Mouse (Mus musculus): ENCODE results near the gene Calhm5. TPM values are rescaled to one million over a fixed set of nuclear protein-coding genes. Genes with fewer than 3 reads are reported as not detected.

Calhm5 gene
- polyA plus RNA-seq, 1 experiment, result not detected

- 65% methylated on average over 1 of the region's 1 CpGs for WGBS
Observed at GRCm38 (mm10) chr10:34090481-34090880, 5.8 kb downstream of the Calhm5 start.

GRCm38 (mm10) chr10:34089517-34089916, 6.8 kb downstream of the Calhm5 start:
- H3K4me1 ChIP-seq (ENCODE audit: control insufficient read depth, insufficient read depth, low read length), result no peaks in the 10 kb centered on the region
- no peak overlapping the region for H3K4me3 ChIP-seq (replicated peaks; ENCODE audit: control insufficient read depth, low read depth, low read length)
- 14% methylated on average over 3 of the region's 3 CpGs for WGBS
- no peak overlapping the region for H3K27ac ChIP-seq (ENCODE audit: control insufficient read depth, insufficient read depth, low read depth, low read length, poor library complexity)
- TF ChIP-seq POLR2A (IDR thresholded peaks at IDR 0.05; ENCODE audit: borderline replicate concordance, control insufficient read depth, low read depth, low read length), result no peak
- no peak for TF ChIP-seq CTCF (IDR thresholded peaks at IDR 0.05; ENCODE audit: control insufficient read depth, insufficient read depth, low read length)

More at GRCm38 (mm10) chr10:34090481-34090880, 5.8 kb downstream of the Calhm5 start:
- H3K4me3 ChIP-seq (replicated peaks; ENCODE audit: control insufficient read depth, low read depth, low read length), result no peak overlapping the region
- no peaks in the 10 kb centered on the region for H3K4me1 ChIP-seq (ENCODE audit: control insufficient read depth, insufficient read depth, low read length)
- TF ChIP-seq CTCF (IDR thresholded peaks at IDR 0.05; ENCODE audit: control insufficient read depth, insufficient read depth, low read length), result no peak
- no peak for TF ChIP-seq POLR2A (IDR thresholded peaks at IDR 0.05; ENCODE audit: borderline replicate concordance, control insufficient read depth, low read depth, low read length)
- H3K27ac ChIP-seq (ENCODE audit: control insufficient read depth, insufficient read depth, low read depth, low read length, poor library complexity), result no peak overlapping the region

- no peak overlapping the region for H3K4me3 ChIP-seq (replicated peaks; ENCODE audit: control insufficient read depth, low read depth, low read length)
- no peak overlapping the region for H3K27ac ChIP-seq (ENCODE audit: control insufficient read depth, insufficient read depth, low read depth, low read length, poor library complexity)
- H3K4me1 ChIP-seq (ENCODE audit: control insufficient read depth, insufficient read depth, low read length), result no peaks in the 10 kb centered on the region
- no peak for TF ChIP-seq CTCF (IDR thresholded peaks at IDR 0.05; ENCODE audit: control insufficient read depth, insufficient read depth, low read length)
- TF ChIP-seq POLR2A (IDR thresholded peaks at IDR 0.05; ENCODE audit: borderline replicate concordance, control insufficient read depth, low read depth, low read length), result no peak
- 70% methylated on average over 2 of the region's 2 CpGs for WGBS
Observed at GRCm38 (mm10) chr10:34088515-34088914, 7.8 kb downstream of the Calhm5 start.

DNA sequence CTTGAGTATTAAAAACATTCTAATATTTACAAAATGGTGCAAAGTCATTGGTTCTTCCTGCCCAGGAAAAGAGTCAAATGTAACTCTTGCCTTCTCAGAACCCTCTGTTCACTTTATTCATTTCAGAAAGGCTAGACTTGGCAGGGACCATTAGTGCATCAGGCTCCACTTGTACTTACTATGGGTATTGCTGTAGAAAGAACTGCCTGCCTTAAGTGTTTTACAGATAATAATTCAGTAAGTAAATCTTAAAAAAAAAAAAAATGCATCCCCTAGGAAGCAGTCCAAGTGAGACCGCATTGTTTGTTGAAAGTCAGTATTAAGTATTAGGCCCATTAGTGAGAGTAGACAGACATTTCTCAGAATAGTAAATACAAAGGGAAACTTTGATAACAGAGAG, 9.8 kb downstream of the Calhm5 start:
- no peak overlapping the region for H3K27ac ChIP-seq (ENCODE audit: control insufficient read depth, insufficient read depth, low read depth, low read length, poor library complexity)
- no peak for TF ChIP-seq POLR2A (IDR thresholded peaks at IDR 0.05; ENCODE audit: borderline replicate concordance, control insufficient read depth, low read depth, low read length)
- no peak for TF ChIP-seq CTCF (IDR thresholded peaks at IDR 0.05; ENCODE audit: control insufficient read depth, insufficient read depth, low read length)
- H3K4me3 ChIP-seq (replicated peaks; ENCODE audit: control insufficient read depth, low read depth, low read length), result no peak overlapping the region
- no peaks in the 10 kb centered on the region for H3K4me1 ChIP-seq (ENCODE audit: control insufficient read depth, insufficient read depth, low read length)
- WGBS, result 88% methylated on average over 1 of the region's 1 CpGs

GRCm38 (mm10) chr10:34074522-34075200, 21.7 kb downstream of the Calhm5 start:
- no peak for TF ChIP-seq CTCF (IDR thresholded peaks at IDR 0.05; ENCODE audit: control insufficient read depth, insufficient read depth, low read length)
- TF ChIP-seq POLR2A (IDR thresholded peaks at IDR 0.05; ENCODE audit: borderline replicate concordance, control insufficient read depth, low read depth, low read length), result no peak
- Histone ChIP-seq H3K4me3 (replicated peaks; ENCODE audit: control insufficient read depth, low read depth, low read length) (no peak overlapping the region), H3K27ac (ENCODE audit: control insufficient read depth, insufficient read depth, low read depth, low read length, poor library complexity) (no peak overlapping the region), H3K4me1 (ENCODE audit: control insufficient read depth, insufficient read depth, low read length) (no peaks in the 10 kb centered on the region)
- 73% methylated on average over 5 of the region's 5 CpGs for WGBS

GRCm38 (mm10) chr10:34071650-34072049, 24.7 kb downstream of the Calhm5 start:
- H3K4me1 ChIP-seq (ENCODE audit: control insufficient read depth, insufficient read depth, low read length), result no peaks in the 10 kb centered on the region
- 50% methylated on average over 2 of the region's 2 CpGs for WGBS
- no peak overlapping the region for H3K27ac ChIP-seq (ENCODE audit: control insufficient read depth, insufficient read depth, low read depth, low read length, poor library complexity)
- no peak overlapping the region for H3K4me3 ChIP-seq (replicated peaks; ENCODE audit: control insufficient read depth, low read depth, low read length)
- TF ChIP-seq CTCF (IDR thresholded peaks at IDR 0.05; ENCODE audit: control insufficient read depth, insufficient read depth, low read length) (no peak), POLR2A (IDR thresholded peaks at IDR 0.05; ENCODE audit: borderline replicate concordance, control insufficient read depth, low read depth, low read length) (no peak)

- Histone ChIP-seq H3K27ac (ENCODE audit: control insufficient read depth, insufficient read depth, low read depth, low read length, poor library complexity) (no peak overlapping the region), H3K4me1 (ENCODE audit: control insufficient read depth, insufficient read depth, low read length) (no peaks in the 10 kb centered on the region), H3K4me3 (replicated peaks; ENCODE audit: control insufficient read depth, low read depth, low read length) (no peak overlapping the region)
- WGBS, result 75% methylated on average over 5 of the region's 5 CpGs
- TF ChIP-seq POLR2A (IDR thresholded peaks at IDR 0.05; ENCODE audit: borderline replicate concordance, control insufficient read depth, low read depth, low read length) (no peak), CTCF (IDR thresholded peaks at IDR 0.05; ENCODE audit: control insufficient read depth, insufficient read depth, low read length) (no peak)
Observed at GRCm38 (mm10) chr10:34070999-34071492, 25.3 kb downstream of the Calhm5 start.

- 68% methylated on average over 1 of the region's 1 CpGs for WGBS
- H3K27ac ChIP-seq (ENCODE audit: control insufficient read depth, insufficient read depth, low read depth, low read length, poor library complexity), result no peak overlapping the region
- no peaks in the 10 kb centered on the region for H3K4me1 ChIP-seq (ENCODE audit: control insufficient read depth, insufficient read depth, low read length)
- TF ChIP-seq CTCF (IDR thresholded peaks at IDR 0.05; ENCODE audit: control insufficient read depth, insufficient read depth, low read length) (no peak), POLR2A (IDR thresholded peaks at IDR 0.05; ENCODE audit: borderline replicate concordance, control insufficient read depth, low read depth, low read length) (no peak)
- no peak overlapping the region for H3K4me3 ChIP-seq (replicated peaks; ENCODE audit: control insufficient read depth, low read depth, low read length)
Observed at GRCm38 (mm10) chr10:34069606-34070005, 26.7 kb downstream of the Calhm5 start.

Measured in bone marrow, adult 2 months (tissue).